Mouse (Mus musculus) MEL (cell line): ENCODE results near the gene Trnt1. TPM values are rescaled to one million over a fixed set of nuclear protein-coding genes. Genes with fewer than 3 reads are reported as not detected.
A peak's percentile ranks its signal among the peaks of the same experiment; 100 is the strongest.

ENCODE experiments used
- DNase-seq: peaks from one replicate; pipeline ENCODE4 v3.0.0; 2011; ENCODE audit warnings: low read depth, low spot score
- H3K27ac ChIP-seq: 2 replicates; pipeline ENCODE4 v1.5.1; 2012; ENCODE audit warnings: low read depth, mild to moderate bottlenecking, control low read depth, low read length, moderate library complexity; ENCODE audit not compliant: control insufficient read depth
- H3K27me3 ChIP-seq, 2 experiments: fragments of 150-350 bp in 1 of 2; sonication (generic) in 1 of 2; 2 replicates each; pipeline ENCODE4 v1.6.1; 2012; ENCODE audit warnings: low read length in 2 of 2, mild to moderate bottlenecking in 2 of 2, improper control_type of control experiment in 1 of 2, moderate library complexity in 1 of 2; ENCODE audit not compliant: insufficient read depth in 2 of 2, control insufficient read depth in 1 of 2
- H3K36me3 ChIP-seq, 2 experiments: 2 replicates each; pipeline ENCODE4 v1.6.1; 2012 to 2014; ENCODE audit warnings: low read length in 2 of 2, improper control_type of control experiment in 1 of 2, inconsistent platforms in 1 of 2, mild to moderate bottlenecking in 1 of 2; ENCODE audit not compliant: insufficient read depth in 2 of 2, control insufficient read depth in 1 of 2
- H3K4me1 ChIP-seq, 2 experiments: fragments of 150-350 bp in 1 of 2; sonication (generic) in 1 of 2; 2 replicates each; pipeline ENCODE4 v1.6.1; 2012; ENCODE audit warnings: low read length in 2 of 2, improper control_type of control experiment in 1 of 2, mild to moderate bottlenecking in 1 of 2; ENCODE audit not compliant: insufficient read depth in 2 of 2, control insufficient read depth in 1 of 2
- H3K4me3 ChIP-seq, 2 experiments: fragments of 150-350 bp in 1 of 2; sonication (generic) in 1 of 2; 2 replicates each; pipeline ENCODE4 v1.5.1; 2012; ENCODE audit warnings: low read depth in 2 of 2, low read length in 2 of 2, mild to moderate bottlenecking in 2 of 2, moderate library complexity in 2 of 2, control low read depth in 1 of 2, improper control_type of control experiment in 1 of 2; ENCODE audit not compliant: control insufficient read depth in 1 of 2, insufficient read depth in 1 of 2
- H3K79me2 ChIP-seq: 2 replicates; pipeline ENCODE4 v1.6.1; 2012; ENCODE audit warnings: mild to moderate bottlenecking, low read length, moderate library complexity; ENCODE audit not compliant: control insufficient read depth, poor library complexity, insufficient read depth
- H3K9ac ChIP-seq: 2 replicates; pipeline ENCODE4 v1.6.1; 2012; ENCODE audit warnings: low read depth, mild to moderate bottlenecking, control low read depth, low read length, moderate library complexity; ENCODE audit not compliant: control insufficient read depth, poor library complexity, severe bottlenecking
- H3K9me3 ChIP-seq: fragments of 150-350 bp; sonication (generic); replicated peaks from 2 replicates; pipeline ENCODE4 v1.6.1; 2012; ENCODE audit warnings: mild to moderate bottlenecking, low read length, improper control_type of control experiment, moderate library complexity; ENCODE audit not compliant: insufficient read depth
- BHLHE40 ChIP-seq: IDR thresholded peaks from 2 replicates; pipeline ENCODE4 v1.6.1; 2012; ENCODE audit warnings: low read depth, mild to moderate bottlenecking, inconsistent platforms, low read length, improper control_type of control experiment, borderline replicate concordance
- CHD2 ChIP-seq: IDR thresholded peaks from 2 replicates; pipeline ENCODE4 v1.6.1; 2011; ENCODE audit warnings: low read length, improper control_type of control experiment
- E2F4 ChIP-seq: IDR thresholded peaks from 2 replicates; pipeline ENCODE4 v1.6.1; 2011; ENCODE audit warnings: low read depth, low read length, improper control_type of control experiment, borderline replicate concordance
- EP300 ChIP-seq, 2 experiments: IDR thresholded peaks; 2 replicates each; pipeline ENCODE4 v1.6.1; 2011; ENCODE audit warnings: improper control_type of control experiment in 2 of 2, low read length in 2 of 2, low read depth in 1 of 2, mild to moderate bottlenecking in 1 of 2
- ETS1 ChIP-seq: IDR thresholded peaks from 2 replicates; pipeline ENCODE4 v1.6.1; 2012; ENCODE audit warnings: low read depth, mild to moderate bottlenecking, inconsistent platforms, low read length, improper control_type of control experiment, moderate library complexity
- GATA1 ChIP-seq: IDR thresholded peaks from 2 replicates; pipeline ENCODE4 v1.6.1; 2011; ENCODE audit warnings: low read depth, low read length, improper control_type of control experiment
- JUND ChIP-seq: IDR thresholded peaks from 2 replicates; pipeline ENCODE4 v1.6.1; 2011; ENCODE audit warnings: low read depth, mild to moderate bottlenecking, improper control_type of control experiment, low read length
- MAFK ChIP-seq: IDR thresholded peaks from 2 replicates; pipeline ENCODE4 v1.6.1; 2011; ENCODE audit warnings: low read depth, mild to moderate bottlenecking, low read length, improper control_type of control experiment, borderline replicate concordance
- MAZ ChIP-seq: IDR thresholded peaks from 2 replicates; pipeline ENCODE4 v1.6.1; 2012; ENCODE audit warnings: low read depth, mild to moderate bottlenecking, inconsistent platforms, low read length, improper control_type of control experiment
- MEF2A ChIP-seq: IDR thresholded peaks from 2 replicates; pipeline ENCODE4 v1.6.1; 2014; ENCODE audit warnings: low read depth, mild to moderate bottlenecking, inconsistent platforms, low read length, improper control_type of control experiment; ENCODE audit not compliant: poor library complexity, insufficient replicate concordance, severe bottlenecking; ENCODE audit errors: extremely low read depth
- MXI1 ChIP-seq: IDR thresholded peaks from 2 replicates; pipeline ENCODE4 v1.6.1; 2011; ENCODE audit warnings: mild to moderate bottlenecking, low read depth, low read length, improper control_type of control experiment
- NELFE ChIP-seq: IDR thresholded peaks from 2 replicates; pipeline ENCODE4 v1.6.1; 2011; ENCODE audit warnings: low read depth, low read length, improper control_type of control experiment
- NRF1 ChIP-seq: IDR thresholded peaks from 2 replicates; pipeline ENCODE4 v1.6.1; 2014; ENCODE audit warnings: low read depth, mild to moderate bottlenecking, inconsistent platforms, low read length, improper control_type of control experiment, moderate library complexity; ENCODE audit not compliant: poor library complexity, insufficient read depth, severe bottlenecking
- POLR2AphosphoS2 ChIP-seq: IDR thresholded peaks from 2 replicates; pipeline ENCODE4 v1.6.1; 2011; ENCODE audit warnings: low read length, improper control_type of control experiment
- POLR2AphosphoS5 ChIP-seq: IDR thresholded peaks from 2 replicates; pipeline ENCODE4 v1.6.1; 2012; ENCODE audit warnings: low read depth, borderline replicate concordance, mild to moderate bottlenecking, inconsistent platforms, low read length, moderate library complexity, mixed read lengths
- RAD21 ChIP-seq: IDR thresholded peaks from 2 replicates; pipeline ENCODE4 v1.6.1; 2011; ENCODE audit warnings: mild to moderate bottlenecking, low read depth, low read length, improper control_type of control experiment
- RCOR1 ChIP-seq: IDR thresholded peaks from 2 replicates; pipeline ENCODE4 v1.6.1; 2012; ENCODE audit warnings: low read depth, mild to moderate bottlenecking, inconsistent platforms, low read length, improper control_type of control experiment
- SIN3A ChIP-seq: IDR thresholded peaks from 2 replicates; pipeline ENCODE4 v1.6.1; 2012; ENCODE audit warnings: low read length, improper control_type of control experiment, inconsistent platforms
- SMC3 ChIP-seq: IDR thresholded peaks from 2 replicates; pipeline ENCODE4 v1.6.1; 2011; ENCODE audit warnings: low read depth, low read length, improper control_type of control experiment
- TAL1 ChIP-seq: IDR thresholded peaks from 2 replicates; pipeline ENCODE4 v1.6.1; 2012; ENCODE audit warnings: mild to moderate bottlenecking, inconsistent platforms, low read length, moderate library complexity, mixed read lengths
- TBP ChIP-seq: IDR thresholded peaks from 2 replicates; pipeline ENCODE4 v1.8.0; 2011; ENCODE audit warnings: low read depth, low read length, improper control_type of control experiment
- TCF12 ChIP-seq: IDR thresholded peaks from 2 replicates; pipeline ENCODE4 v1.6.1; 2014; ENCODE audit warnings: low read depth, mild to moderate bottlenecking, inconsistent platforms, low read length, improper control_type of control experiment, moderate library complexity
- UBTF ChIP-seq: IDR thresholded peaks from 2 replicates; pipeline ENCODE4 v1.6.1; 2012; ENCODE audit warnings: low read depth, mild to moderate bottlenecking, inconsistent platforms, low read length, improper control_type of control experiment, moderate library complexity, borderline replicate concordance; ENCODE audit not compliant: insufficient read depth
- USF1 ChIP-seq: IDR thresholded peaks from 2 replicates; pipeline ENCODE4 v1.6.1; 2014; ENCODE audit warnings: low read depth, mild to moderate bottlenecking, inconsistent platforms, low read length, improper control_type of control experiment, moderate library complexity
- USF2 ChIP-seq, 2 experiments: IDR thresholded peaks; 2 replicates each; pipeline ENCODE4 v1.6.1; 2011 to 2012; ENCODE audit warnings: improper control_type of control experiment in 2 of 2, low read length in 2 of 2, borderline replicate concordance in 1 of 2, inconsistent platforms in 1 of 2, low read depth in 1 of 2, mild to moderate bottlenecking in 1 of 2; ENCODE audit not compliant: insufficient read depth in 1 of 2
- ZMIZ1 ChIP-seq: IDR thresholded peaks from 2 replicates; pipeline ENCODE4 v1.6.1; 2012; ENCODE audit warnings: low read depth, mild to moderate bottlenecking, inconsistent platforms, low read length, improper control_type of control experiment, moderate library complexity
- polyA plus RNA-seq, 2 experiments: library from polyadenylated mRNA; stranded (reverse) in 1 of 2; unstranded in 1 of 2; fragments of >175 nt in 1 of 2; fragments of >200 nt in 1 of 2; gene quantifications; 2 replicates each; pipeline versions ENCODE4 v1.2.1 to v1.2.4; 2012; ENCODE audit warnings: low replicate concordance in 2 of 2, low read depth in 1 of 2; ENCODE audit not compliant: insufficient read length in 2 of 2, insufficient read depth in 1 of 2, missing spikeins in 1 of 2
- total RNA-seq: library from RNA; depleted of rRNA; stranded (reverse); fragments of 300-350 nt; gene quantifications from 2 replicates; pipeline ENCODE4 v1.2.3, GENCODE M21; 2012

The Trnt1 gene
- total and polyA plus RNA-seq, 3 experiments = 63.9 to 131 (median 87.1) TPM

- H3K27ac ChIP-seq = no peak overlapping the region
- DNase-seq = no peak
- no peaks in the 10 kb centered on the region for H3K9me3 ChIP-seq
- H3K9ac ChIP-seq = no peak overlapping the region
- no peaks in the 10 kb centered on the region for H3K79me2 ChIP-seq
- H3K36me3 ChIP-seq = peaks cover 0 to 3% of the 10 kb centered on the region in 2 experiments; a peak in 2 of 4 replicates
- TF ChIP-seq MAFK = no peak
- TF ChIP-seq MXI1 = no peak
- no peak for TF ChIP-seq GATA1
- no peak for TF ChIP-seq JUND
- no peak for TF ChIP-seq NELFE
- no peak for TF ChIP-seq E2F4
- TF ChIP-seq SMC3 = no peak
- TF ChIP-seq ETS1 = no peak
- TF ChIP-seq TBP = no peak
- H3K4me1 ChIP-seq = peaks cover 4 to 14% of the 10 kb centered on the region in 2 experiments; a peak in 3 of 4 replicates
- no peak overlapping the region for H3K4me3 ChIP-seq
- H3K27me3 ChIP-seq = no peaks in the 10 kb centered on the region; a peak in 1 of 4 replicates
These were observed 18.6 kb upstream of the Trnt1 start for GRCm38 (mm10) chr6:106750291-106750690.

GRCm38 (mm10) chr6:106758299-106758698 is 10.6 kb upstream of the Trnt1 start:
- Histone ChIP-seq H3K4me1 (peaks cover 8 to 21% of the 10 kb centered on the region in 2 experiments), H3K36me3 (peaks cover 0 to 21% of the 10 kb centered on the region in 2 experiments; a peak in 2 of 4 replicates)
- DNase-seq = peak; percentile 63

GRCm38 (mm10) chr6:106760473-106761218 is 8.3 kb upstream of the Trnt1 start:
- H3K27ac ChIP-seq = no peak overlapping the region
- TF ChIP-seq E2F4 (no peak), NRF1 (no peak), USF1 (no peak), CHD2 (no peak), RAD21 (no peak), SIN3A (no peak), GATA1 (peak; percentile 38), POLR2AphosphoS5 (no peak), POLR2AphosphoS2 (no peak), MAZ (no peak), BHLHE40 (no peak), USF2 (IDR thresholded peaks at IDR 0.05; ENCODE audit: borderline replicate concordance in 1 of 2, insufficient read depth in 1 of 2, low read depth in 1 of 2, low read length in 2 of 2) (no peak), TBP (no peak), TCF12 (peak; percentile 26; the same call in 1 of the 2 replicates), TAL1 (peak; percentile 60; the same call in 1 of the 2 replicates)

More at GRCm38 (mm10) chr6:106758299-106758698, 10.6 kb upstream of the Trnt1 start:
- Histone ChIP-seq H3K27ac (no peak overlapping the region), H3K9me3 (no peaks in the 10 kb centered on the region), H3K79me2 (no peaks in the 10 kb centered on the region), H3K4me3 (no peak overlapping the region), H3K27me3 (no peaks in the 10 kb centered on the region), H3K9ac (no peak overlapping the region)
- peak; percentile 41 to 65; a peak in 2 of 4 replicates for TF ChIP-seq EP300 (IDR thresholded peaks at IDR 0.05; ENCODE audit: low read depth in 1 of 2, low read length in 2 of 2)
- TF ChIP-seq ZMIZ1 = no peak
- peak; percentile 41; the same call in 1 of the 2 replicates for TF ChIP-seq RCOR1
- no peak for TF ChIP-seq MEF2A
- TF ChIP-seq TCF12 = peak; percentile 30; the same call in 1 of the 2 replicates
- TF ChIP-seq ETS1 = peak; percentile 53; the same call in 1 of the 2 replicates
- peak; percentile 61 for TF ChIP-seq GATA1
- TF ChIP-seq UBTF = no peak

More at GRCm38 (mm10) chr6:106760473-106761218, 8.3 kb upstream of the Trnt1 start:
- Histone ChIP-seq H3K4me3 (no peak overlapping the region), H3K79me2 (no peaks in the 10 kb centered on the region), H3K4me1 (peaks cover 8 to 21% of the 10 kb centered on the region in 2 experiments), H3K9me3 (no peaks in the 10 kb centered on the region), H3K9ac (no peak overlapping the region), H3K36me3 (peaks cover 0 to 21% of the 10 kb centered on the region in 2 experiments; a peak in 2 of 4 replicates), H3K27me3 (peaks cover 0 to 3% of the 10 kb centered on the region in 2 experiments; a peak in 2 of 4 replicates)
- DNase-seq = peak; percentile 65
